Mouse (Mus musculus): ENCODE measurements around the gene Tmem132c. TPM values are rescaled to one million over a fixed set of nuclear protein-coding genes. Genes with fewer than 3 reads are reported as not detected.

The Tmem132c gene
- polyA plus RNA-seq, 1 experiment: 0.84 TPM

DNA sequence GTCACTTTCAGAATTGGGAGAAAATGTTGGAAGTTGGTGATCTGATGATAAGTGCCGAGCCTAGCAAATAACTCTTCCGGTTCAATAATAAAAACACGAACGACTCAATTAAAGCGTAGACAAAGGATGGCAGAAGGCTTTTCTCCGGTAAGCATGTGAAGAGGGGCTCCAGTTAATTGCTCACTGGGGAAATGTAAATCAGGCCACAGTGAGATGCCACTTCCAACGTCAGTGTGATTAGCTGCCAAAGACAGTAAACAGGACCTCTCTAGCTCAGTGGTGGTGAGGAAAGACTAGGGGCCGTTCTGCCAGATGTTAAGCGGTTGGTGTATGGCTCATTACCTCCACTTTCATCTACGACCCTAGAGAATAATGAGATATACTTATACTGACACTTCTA lies 187.5 kb downstream of the Tmem132c start:
- TF ChIP-seq POLR2A (IDR thresholded peaks at IDR 0.05; ENCODE audit: low read depth, low read length): no peak
- TF ChIP-seq CTCF (IDR thresholded peaks at IDR 0.05; ENCODE audit: extremely low read depth, insufficient read depth, insufficient read length, insufficient replicate concordance): no peak
- H3K36me3 ChIP-seq (ENCODE audit: control insufficient read depth, insufficient read depth, low read length): no peaks in the 10 kb centered on the region
- H3K27me3 ChIP-seq (ENCODE audit: control insufficient read depth, insufficient read depth, low read length): no peaks in the 10 kb centered on the region
- 71% methylated on average over 10 of the region's 10 CpGs for WGBS
- no peak for DNase-seq (ENCODE audit: low read depth in 1 of 2, low spot score in 2 of 2)
- no peak overlapping the region for H3K27ac ChIP-seq (ENCODE audit: insufficient read depth, low read length)
- H3K4me1 ChIP-seq (ENCODE audit: control insufficient read depth, insufficient read depth, insufficient read length): no peaks in the 10 kb centered on the region
- no peak overlapping the region for H3K4me3 ChIP-seq (ENCODE audit: extremely low read depth, insufficient read depth, insufficient read length)

GRCm38 (mm10) chr5:127431561-127431960 lies 190.0 kb downstream of the Tmem132c start:
- WGBS: 81% methylated on average over 9 of the region's 9 CpGs
- Histone ChIP-seq H3K4me3 (ENCODE audit: extremely low read depth, insufficient read depth, insufficient read length) (no peak overlapping the region), H3K36me3 (ENCODE audit: control insufficient read depth, insufficient read depth, low read length) (no peaks in the 10 kb centered on the region), H3K27ac (ENCODE audit: insufficient read depth, low read length) (no peak overlapping the region), H3K27me3 (ENCODE audit: control insufficient read depth, insufficient read depth, low read length) (no peaks in the 10 kb centered on the region), H3K4me1 (ENCODE audit: control insufficient read depth, insufficient read depth, insufficient read length) (no peaks in the 10 kb centered on the region)
- no peak for DNase-seq (ENCODE audit: low read depth in 1 of 2, low spot score in 2 of 2)
- TF ChIP-seq CTCF (IDR thresholded peaks at IDR 0.05; ENCODE audit: extremely low read depth, insufficient read depth, insufficient read length, insufficient replicate concordance) (no peak), POLR2A (IDR thresholded peaks at IDR 0.05; ENCODE audit: low read depth, low read length) (no peak)

DNA sequence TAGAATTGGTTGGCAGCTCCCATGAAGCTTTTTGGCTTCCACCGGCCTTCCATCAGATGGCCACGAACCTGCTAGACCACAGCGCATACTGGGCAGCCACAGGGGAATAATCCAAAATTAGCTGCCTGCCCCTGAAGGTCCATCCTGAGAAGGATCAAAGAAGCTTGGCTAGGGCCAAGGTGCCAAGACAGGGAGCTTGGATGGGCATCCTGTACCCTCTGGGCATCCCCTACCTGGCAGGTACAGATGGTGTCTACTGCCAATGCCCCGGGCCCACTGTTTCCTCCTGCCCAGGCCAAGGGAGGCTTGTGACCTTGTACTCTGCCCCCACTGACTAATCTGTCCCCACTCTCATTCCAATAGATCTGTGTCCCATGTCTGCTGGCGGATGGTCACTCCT lies 195.2 kb downstream of the Tmem132c start:
- Histone ChIP-seq H3K27me3 (ENCODE audit: control insufficient read depth, insufficient read depth, low read length) (no peaks in the 10 kb centered on the region), H3K27ac (ENCODE audit: insufficient read depth, low read length) (no peak overlapping the region), H3K36me3 (ENCODE audit: control insufficient read depth, insufficient read depth, low read length) (no peaks in the 10 kb centered on the region), H3K4me1 (ENCODE audit: control insufficient read depth, insufficient read depth, insufficient read length) (no peaks in the 10 kb centered on the region), H3K4me3 (ENCODE audit: extremely low read depth, insufficient read depth, insufficient read length) (no peak overlapping the region)
- DNase-seq (ENCODE audit: low read depth in 1 of 2, low spot score in 2 of 2): no peak
- 87% methylated on average over 5 of the region's 5 CpGs for WGBS
- no peak for TF ChIP-seq CTCF (IDR thresholded peaks at IDR 0.05; ENCODE audit: extremely low read depth, insufficient read depth, insufficient read length, insufficient replicate concordance)

GRCm38 (mm10) chr5:127438639-127439038 lies 197.0 kb downstream of the Tmem132c start:
- no peak for DNase-seq (ENCODE audit: low read depth in 1 of 2, low spot score in 2 of 2)
- Histone ChIP-seq H3K4me1 (ENCODE audit: control insufficient read depth, insufficient read depth, insufficient read length) (no peaks in the 10 kb centered on the region), H3K27me3 (ENCODE audit: control insufficient read depth, insufficient read depth, low read length) (no peaks in the 10 kb centered on the region), H3K36me3 (ENCODE audit: control insufficient read depth, insufficient read depth, low read length) (no peaks in the 10 kb centered on the region), H3K4me3 (ENCODE audit: extremely low read depth, insufficient read depth, insufficient read length) (no peak overlapping the region), H3K27ac (ENCODE audit: insufficient read depth, low read length) (no peak overlapping the region)
- WGBS: 85% methylated on average over 4 of the region's 4 CpGs
- TF ChIP-seq CTCF (IDR thresholded peaks at IDR 0.05; ENCODE audit: extremely low read depth, insufficient read depth, insufficient read length, insufficient replicate concordance): no peak
- TF ChIP-seq POLR2A (IDR thresholded peaks at IDR 0.05; ENCODE audit: low read depth, low read length): no peak

DNA sequence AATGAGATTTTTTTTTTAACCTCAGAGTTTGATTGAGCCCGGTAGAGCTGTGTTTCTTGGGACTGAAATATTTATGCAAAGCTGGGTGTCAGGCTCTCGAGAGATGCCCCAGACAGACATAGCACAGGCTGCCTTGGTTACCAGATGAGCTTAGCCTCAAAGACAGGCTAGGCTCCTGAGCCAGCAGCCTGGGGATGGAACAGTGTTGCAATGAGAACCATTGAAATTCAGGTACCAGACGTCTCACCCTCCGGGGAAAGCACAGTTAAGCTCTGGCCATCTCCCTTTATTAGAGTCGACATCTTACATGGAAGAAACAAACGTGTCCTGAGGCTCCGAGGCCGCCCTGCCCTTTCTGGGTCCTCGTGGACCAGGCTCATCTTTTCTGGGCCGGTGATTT lies 200.4 kb downstream of the Tmem132c start:
- no peaks in the 10 kb centered on the region for H3K4me1 ChIP-seq (ENCODE audit: control insufficient read depth, insufficient read depth, insufficient read length)
- WGBS: 76% methylated on average over 10 of the region's 10 CpGs
- TF ChIP-seq POLR2A (IDR thresholded peaks at IDR 0.05; ENCODE audit: low read depth, low read length): no peak
- no peaks in the 10 kb centered on the region for H3K36me3 ChIP-seq (ENCODE audit: control insufficient read depth, insufficient read depth, low read length)
- DNase-seq (ENCODE audit: low read depth in 1 of 2, low spot score in 2 of 2): no peak
- no peak overlapping the region for H3K4me3 ChIP-seq (ENCODE audit: extremely low read depth, insufficient read depth, insufficient read length)
- H3K27ac ChIP-seq (ENCODE audit: insufficient read depth, low read length): no peak overlapping the region
- H3K27me3 ChIP-seq (ENCODE audit: control insufficient read depth, insufficient read depth, low read length): no peaks in the 10 kb centered on the region

DNA sequence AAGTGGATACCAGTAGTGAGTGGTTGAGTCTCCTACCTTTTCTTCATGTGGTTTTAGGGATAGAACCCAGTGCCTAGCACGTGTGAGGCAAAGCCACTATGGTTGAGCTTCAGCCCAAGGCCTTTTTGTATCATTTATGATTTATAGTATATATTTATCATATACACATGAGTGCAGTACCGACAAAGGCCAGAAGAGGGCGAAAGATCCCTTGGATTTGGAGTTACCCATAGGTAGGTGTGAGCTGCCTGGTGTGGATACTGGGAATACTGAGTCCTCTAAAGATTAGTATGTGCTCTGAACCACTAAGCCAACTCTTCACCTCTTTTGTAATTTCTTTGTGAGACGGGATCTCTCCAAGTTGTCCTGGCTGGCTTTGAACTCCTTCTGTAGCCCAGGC lies 212.0 kb downstream of the Tmem132c start:
- Histone ChIP-seq H3K27me3 (ENCODE audit: control insufficient read depth, insufficient read depth, low read length) (no peaks in the 10 kb centered on the region), H3K27ac (ENCODE audit: insufficient read depth, low read length) (no peak overlapping the region), H3K4me1 (ENCODE audit: control insufficient read depth, insufficient read depth, insufficient read length) (no peaks in the 10 kb centered on the region), H3K4me3 (ENCODE audit: extremely low read depth, insufficient read depth, insufficient read length) (no peak overlapping the region), H3K36me3 (ENCODE audit: control insufficient read depth, insufficient read depth, low read length) (no peaks in the 10 kb centered on the region)
- no peak for DNase-seq (ENCODE audit: low read depth in 1 of 2, low spot score in 2 of 2)
- WGBS: 25% methylated on average over 4 of the region's 4 CpGs
- TF ChIP-seq CTCF (IDR thresholded peaks at IDR 0.05; ENCODE audit: extremely low read depth, insufficient read depth, insufficient read length, insufficient replicate concordance): no peak

DNA sequence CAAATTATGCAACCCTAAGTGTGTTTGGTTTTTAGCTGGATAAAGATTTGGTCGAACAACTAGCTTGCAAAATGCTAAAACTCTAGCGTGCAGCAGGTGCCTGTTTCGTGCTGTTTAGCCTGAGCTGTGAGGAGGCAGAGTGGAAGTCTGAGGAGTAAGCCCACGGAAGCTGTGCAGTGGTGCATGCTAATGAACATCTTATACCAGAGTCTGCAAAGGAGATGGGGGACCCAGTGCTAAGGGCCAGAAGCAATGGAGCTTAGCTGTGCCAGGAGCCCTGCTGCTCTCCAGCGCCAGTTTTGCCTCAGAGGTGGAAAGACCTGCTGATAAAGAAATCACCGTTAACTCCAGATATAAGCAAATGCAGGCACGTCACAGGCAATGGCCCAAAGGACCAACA lies 212.5 kb downstream of the Tmem132c start:
- 87% methylated on average over 7 of the region's 7 CpGs for WGBS
- H3K4me3 ChIP-seq (ENCODE audit: extremely low read depth, insufficient read depth, insufficient read length): no peak overlapping the region
- TF ChIP-seq POLR2A (IDR thresholded peaks at IDR 0.05; ENCODE audit: low read depth, low read length): no peak
- TF ChIP-seq CTCF (IDR thresholded peaks at IDR 0.05; ENCODE audit: extremely low read depth, insufficient read depth, insufficient read length, insufficient replicate concordance): no peak
- no peaks in the 10 kb centered on the region for H3K4me1 ChIP-seq (ENCODE audit: control insufficient read depth, insufficient read depth, insufficient read length)
- DNase-seq (ENCODE audit: low read depth in 1 of 2, low spot score in 2 of 2): no peak
- H3K36me3 ChIP-seq (ENCODE audit: control insufficient read depth, insufficient read depth, low read length): no peaks in the 10 kb centered on the region
- no peak overlapping the region for H3K27ac ChIP-seq (ENCODE audit: insufficient read depth, low read length)
- H3K27me3 ChIP-seq (ENCODE audit: control insufficient read depth, insufficient read depth, low read length): no peaks in the 10 kb centered on the region
